Mouse (Mus musculus): Measurements from ENCODE around the gene Asb12. TPM values are rescaled to one million over a fixed set of nuclear protein-coding genes. Genes with fewer than 3 reads are reported as not detected.
A peak's percentile ranks its signal among the peaks of the same experiment; 100 is the strongest.
"Not testable (repeated sequence)": the region's sequence is repeated elsewhere in the genome, so short reads cannot be mapped to it uniquely, and the experiment has no call there.

Asb12 gene
- polyA plus RNA-seq (2015; fragmentation: Nextera tagmentation; extraction: Ambion mirVana) = 0.12 and 0.37 TPM in 2 replicates

GRCm38 (mm10) chrX:95557887-95558286 lies at the start of gene Asb12, which contains the start of gene Pfn5:
Asb12 (minus strand) TSS chrX:95557987.
Pfn5 (plus strand) TSS chrX:95558104.
- no peak for ATAC-seq
- Histone ChIP-seq H3K9me3 (no peaks in the 10 kb centered on the region), H3K4me3 (replicated peaks) (no peak within 1 kb of the TSS), H3K9ac (replicated peaks) (no peak within 1 kb of the TSS), H3K27ac (no peak within 1 kb of the TSS), H3K4me2 (replicated peaks) (no peak within 1 kb of the TSS), H3K4me1 (replicated peaks) (no peaks in the 10 kb centered on the region), H3K27me3 (no peaks in the 10 kb centered on the region), H3K36me3 (no peaks in the 10 kb centered on the region)
- 81% methylated on average over 2 of the region's 2 CpGs for WGBS

DNA sequence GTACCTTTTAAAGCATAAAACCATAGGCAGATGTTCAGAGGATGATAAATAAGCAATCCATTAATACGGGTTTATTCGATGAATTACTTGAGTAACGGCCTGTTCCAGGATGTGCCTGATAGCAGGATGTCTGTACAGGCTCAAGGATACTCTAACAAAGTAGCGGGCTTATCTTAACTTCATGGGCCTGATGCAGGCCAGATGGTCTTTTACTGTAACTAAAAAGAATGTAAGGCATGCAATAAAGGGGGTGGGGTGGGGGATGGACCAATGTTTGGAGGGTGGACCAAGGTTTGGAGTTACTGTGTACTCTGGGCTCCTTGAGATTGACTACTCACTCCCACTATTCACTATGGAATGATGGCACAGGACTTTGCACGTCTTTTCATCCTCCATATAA lies 42.8 kb upstream of the Asb12 start:
- no peaks in the 10 kb centered on the region for H3K27me3 ChIP-seq
- no peak overlapping the region for H3K4me2 ChIP-seq (replicated peaks)
- WGBS = 83% methylated on average over 5 of the region's 5 CpGs

GRCm38 (mm10) chrX:95554321-95554720 lies 3.5 kb downstream of the Asb12 start:
- H3K36me3 ChIP-seq = no peaks in the 10 kb centered on the region
- ATAC-seq = no peak
- no peak overlapping the region for H3K27ac ChIP-seq
- no peaks in the 10 kb centered on the region for H3K27me3 ChIP-seq
- H3K9ac ChIP-seq (replicated peaks) = no peak overlapping the region
- no peak overlapping the region for H3K4me2 ChIP-seq (replicated peaks)
- H3K4me1 ChIP-seq (replicated peaks) = no peaks in the 10 kb centered on the region
- no peaks in the 10 kb centered on the region for H3K9me3 ChIP-seq
- H3K4me3 ChIP-seq (replicated peaks) = no peak overlapping the region
- 71% methylated on average over 4 of the region's 4 CpGs for WGBS

More for the DNA sequence above, 42.8 kb upstream of the Asb12 start:
- Histone ChIP-seq H3K27ac (no peak overlapping the region), H3K9ac (replicated peaks) (no peak overlapping the region), H3K4me1 (replicated peaks) (no peaks in the 10 kb centered on the region), H3K9me3 (no peaks in the 10 kb centered on the region), H3K36me3 (no peaks in the 10 kb centered on the region), H3K4me3 (replicated peaks) (no peak overlapping the region)
- no peak for ATAC-seq

DNA sequence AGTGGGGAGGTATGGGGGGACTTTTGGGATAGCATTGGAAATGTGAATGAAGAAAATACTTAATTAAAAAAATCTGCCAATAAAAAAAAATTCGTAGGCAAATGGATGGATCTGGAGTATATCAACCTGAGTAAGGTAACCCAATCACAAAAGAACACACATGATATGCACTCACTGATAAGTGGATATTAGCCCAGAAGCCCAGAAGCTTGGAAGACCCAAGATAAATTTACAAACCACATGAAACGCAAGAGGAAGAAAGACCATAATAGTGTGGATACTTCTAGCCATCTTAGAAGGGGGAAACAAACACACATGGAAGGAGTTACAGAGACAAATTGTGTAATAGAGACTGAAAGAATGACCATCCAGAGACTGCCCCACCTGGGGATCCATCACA lies 22.3 kb downstream of the Asb12 start:
- H3K9me3 ChIP-seq; ATAC-seq; H3K27me3 ChIP-seq; H3K27ac ChIP-seq; H3K4me2 ChIP-seq (replicated peaks); H3K36me3 ChIP-seq; H3K4me1 ChIP-seq (replicated peaks); H3K9ac ChIP-seq (replicated peaks); H3K4me3 ChIP-seq (replicated peaks): not testable (repeated sequence)
- 93% methylated on average over 2 of the region's 2 CpGs for WGBS

- no peak overlapping the region for H3K27ac ChIP-seq
- H3K4me3 ChIP-seq (replicated peaks) = no peak overlapping the region
- no peak overlapping the region for H3K9ac ChIP-seq (replicated peaks)
- whole genome bisulfite sequencing = 96% methylated on average over 2 of the region's 2 CpGs
- no peak for ATAC-seq
- H3K4me1 ChIP-seq (replicated peaks) = no peaks in the 10 kb centered on the region
- no peaks in the 10 kb centered on the region for H3K36me3 ChIP-seq
- no peaks in the 10 kb centered on the region for H3K27me3 ChIP-seq
- H3K4me2 ChIP-seq (replicated peaks) = no peak overlapping the region
- H3K9me3 ChIP-seq = no peaks in the 10 kb centered on the region
These were observed 32.6 kb downstream of the Asb12 start for GRCm38 (mm10) chrX:95525166-95525565.

DNA sequence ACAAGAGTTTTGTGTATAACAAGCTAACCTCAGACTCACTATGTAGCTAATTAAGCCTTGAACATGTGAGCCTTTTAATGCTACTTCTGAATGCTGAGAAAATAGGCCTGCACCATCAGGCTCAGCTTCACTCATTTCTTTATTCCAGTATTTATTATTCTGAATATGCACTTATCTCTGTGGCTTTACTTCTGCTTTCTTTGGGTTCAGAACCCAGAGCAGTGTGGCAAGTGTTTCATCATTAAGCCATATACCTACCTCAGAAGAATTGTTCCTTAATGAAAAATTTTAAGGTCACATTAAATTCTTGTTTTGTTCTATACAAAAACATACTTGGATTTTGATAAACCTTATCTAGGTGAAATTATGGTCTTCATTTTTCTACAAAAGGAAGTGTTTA lies 33.9 kb downstream of the Asb12 start:
- Histone ChIP-seq H3K36me3 (no peaks in the 10 kb centered on the region), H3K4me2 (replicated peaks) (no peak overlapping the region), H3K27ac (no peak overlapping the region), H3K4me1 (replicated peaks) (no peaks in the 10 kb centered on the region), H3K4me3 (replicated peaks) (no peak overlapping the region), H3K9me3 (no peaks in the 10 kb centered on the region), H3K9ac (replicated peaks) (no peak overlapping the region), H3K27me3 (no peaks in the 10 kb centered on the region)
- ATAC-seq = no peak

DNA sequence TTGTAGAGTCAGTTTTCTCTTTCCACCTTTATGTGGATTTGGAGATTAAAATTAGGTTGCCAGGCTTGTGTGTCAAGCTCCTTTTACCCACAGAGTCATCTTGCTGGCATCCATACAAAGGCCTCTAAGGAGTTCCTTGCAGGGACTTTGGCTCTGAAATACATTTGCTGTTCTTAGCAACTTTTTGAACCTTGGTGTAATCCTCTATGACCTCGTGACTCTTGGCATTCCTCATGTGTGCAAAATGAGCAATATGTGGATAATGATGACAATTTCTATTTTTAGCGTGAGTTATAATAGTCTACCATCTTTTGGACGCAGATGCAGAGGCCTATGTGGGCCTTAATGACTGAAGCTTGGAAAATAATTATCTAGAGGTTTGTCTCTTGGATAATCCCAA lies 100.6 kb downstream of the Asb12 start:
- no peak overlapping the region for H3K4me2 ChIP-seq (replicated peaks)
- WGBS = 79% methylated on average over 3 of the region's 3 CpGs
- H3K4me1 ChIP-seq (replicated peaks) = no peaks in the 10 kb centered on the region
- no peak overlapping the region for H3K4me3 ChIP-seq (replicated peaks)
- no peaks in the 10 kb centered on the region for H3K9me3 ChIP-seq
- no peak overlapping the region for H3K9ac ChIP-seq (replicated peaks)
- no peak for ATAC-seq
- no peak overlapping the region for H3K27ac ChIP-seq
- H3K27me3 ChIP-seq = no peaks in the 10 kb centered on the region
- H3K36me3 ChIP-seq = no peaks in the 10 kb centered on the region

DNA sequence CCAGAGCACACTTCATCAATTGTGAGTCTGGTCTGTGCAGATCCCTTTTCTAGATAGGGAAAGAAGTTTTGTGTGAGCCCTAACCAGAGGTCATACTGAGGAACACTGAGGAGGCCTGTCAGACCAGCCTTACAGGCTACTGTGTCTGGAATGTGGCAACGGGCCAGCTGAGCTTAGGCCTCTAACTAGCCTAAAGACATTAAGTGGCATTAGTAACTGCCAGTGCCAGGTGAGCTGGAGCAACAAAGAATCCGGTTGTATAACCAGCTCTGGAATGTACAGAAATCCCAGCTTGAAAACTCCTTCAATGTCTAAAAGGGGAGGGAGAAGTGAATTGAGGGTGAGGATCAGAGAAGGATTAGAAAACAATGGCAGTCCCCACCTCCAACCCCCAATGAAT lies 111.9 kb downstream of the Asb12 start:
- H3K9me3 ChIP-seq = no peaks in the 10 kb centered on the region
- no peak overlapping the region for H3K27ac ChIP-seq
- no peak overlapping the region for H3K9ac ChIP-seq (replicated peaks)
- peaks cover 24% of the 10 kb centered on the region for H3K4me1 ChIP-seq (replicated peaks)
- no peaks in the 10 kb centered on the region for H3K36me3 ChIP-seq
- H3K4me3 ChIP-seq (replicated peaks) = no peak overlapping the region
- no peak overlapping the region for H3K4me2 ChIP-seq (replicated peaks)
- H3K27me3 ChIP-seq = no peaks in the 10 kb centered on the region
- 76% methylated on average over 2 of the region's 2 CpGs for WGBS
- no peak for ATAC-seq

DNA sequence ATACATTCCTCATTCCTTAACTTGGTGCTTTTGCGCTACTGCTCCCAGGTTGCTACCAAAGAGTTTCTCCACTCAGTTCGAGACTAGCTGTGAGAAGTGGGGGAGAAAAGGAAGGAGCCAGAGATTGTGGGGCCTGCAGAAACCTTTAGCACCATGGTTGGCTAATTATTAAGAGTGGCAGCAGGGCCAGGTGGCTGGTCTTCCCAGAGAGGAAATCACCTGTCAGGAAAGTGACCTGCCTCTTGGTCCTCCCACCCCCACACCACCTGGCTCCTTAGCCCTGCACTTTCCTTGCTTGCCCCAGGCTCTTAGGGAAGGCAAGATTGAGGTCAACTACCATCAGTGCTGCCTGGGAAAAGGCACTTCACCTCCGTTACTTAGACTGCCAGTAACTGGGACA lies 112.6 kb downstream of the Asb12 start:
- Histone ChIP-seq H3K4me1 (replicated peaks) (peaks cover 24% of the 10 kb centered on the region), H3K4me3 (replicated peaks) (peak overlapping the region; percentile 59), H3K27ac (no peak overlapping the region), H3K4me2 (replicated peaks) (peak overlapping the region; percentile 61), H3K9ac (replicated peaks) (peak overlapping the region; percentile 67; the same call in 1 of the 2 replicates), H3K27me3 (no peaks in the 10 kb centered on the region), H3K9me3 (no peaks in the 10 kb centered on the region), H3K36me3 (no peaks in the 10 kb centered on the region)
- 48% methylated on average over 3 of the region's 3 CpGs for WGBS
- no peak for ATAC-seq

GRCm38 (mm10) chrX:95444776-95445111 lies 113.0 kb downstream of the Asb12 start, which contains the start of gene Amer1:
Amer1 (minus strand) TSS chrX:95444872.
- Histone ChIP-seq H3K9ac (replicated peaks) (peak within 1 kb of the TSS; percentile 67), H3K27ac (peak within 1 kb of the TSS; percentile 82), H3K4me1 (replicated peaks) (peaks cover 24% of the 10 kb centered on the region), H3K4me3 (replicated peaks) (peak within 1 kb of the TSS; percentile 59), H3K4me2 (replicated peaks) (peak within 1 kb of the TSS; percentile 61), H3K9me3 (no peaks in the 10 kb centered on the region), H3K36me3 (no peaks in the 10 kb centered on the region), H3K27me3 (no peaks in the 10 kb centered on the region)
- ATAC-seq = peak; percentile 98
- WGBS = 22% methylated on average over 19 of the region's 19 CpGs

DNA sequence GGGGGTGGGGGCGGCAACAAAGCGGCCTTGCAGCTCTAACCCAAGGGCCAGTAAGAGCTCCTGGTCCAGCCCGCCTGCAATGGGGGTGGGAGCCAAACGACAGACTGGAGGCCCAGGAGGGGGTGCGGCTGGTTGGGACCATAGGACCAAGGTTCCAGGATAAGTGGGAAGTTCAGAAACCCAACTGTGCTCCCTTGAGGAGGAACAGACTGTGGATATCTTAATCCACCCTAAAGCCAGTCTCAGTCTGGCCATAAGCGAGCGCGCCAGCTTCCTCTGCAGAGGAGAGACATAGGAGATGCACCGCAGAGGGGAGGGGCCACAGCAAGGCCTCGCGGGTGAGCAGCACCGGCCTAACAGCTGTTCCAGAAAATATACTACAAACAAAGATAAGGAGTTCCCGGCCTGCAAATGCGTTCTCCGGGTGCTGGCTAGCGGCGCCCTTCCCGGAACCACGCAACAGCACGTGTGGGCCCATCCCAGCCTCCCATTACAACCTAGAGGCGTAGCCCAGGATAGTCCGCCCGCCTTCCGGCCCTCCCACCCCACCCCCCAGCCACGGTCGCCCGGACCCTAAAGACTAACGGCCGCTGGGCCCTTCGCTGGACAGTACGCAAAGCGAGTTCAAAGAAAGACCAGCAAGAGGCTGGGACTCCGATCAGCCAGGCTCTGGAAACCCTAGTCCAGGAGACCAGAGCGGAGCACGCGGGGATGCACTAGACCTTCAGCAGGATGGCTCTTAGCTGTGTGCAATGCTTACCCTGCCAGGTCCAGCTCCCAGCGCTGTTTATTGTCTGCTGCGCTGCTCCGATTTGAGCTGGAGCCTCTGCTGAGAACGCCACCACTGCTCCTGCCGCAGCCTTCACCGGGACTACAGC lies 113.7 kb downstream of the Asb12 start:
- Histone ChIP-seq H3K36me3 (no peaks in the 10 kb centered on the region), H3K9me3 (no peaks in the 10 kb centered on the region), H3K4me1 (replicated peaks) (peaks cover 24% of the 10 kb centered on the region), H3K27me3 (no peaks in the 10 kb centered on the region), H3K4me3 (replicated peaks) (peak overlapping the region; percentile 59), H3K27ac (peak overlapping the region; percentile 82), H3K9ac (replicated peaks) (peak overlapping the region; percentile 67), H3K4me2 (replicated peaks) (peak overlapping the region; percentile 61)
- peak; percentile 90 for ATAC-seq
- WGBS = 27% methylated on average over 42 of the region's 42 CpGs

- peak overlapping the region; percentile 59 for H3K4me3 ChIP-seq (replicated peaks)
- H3K27me3 ChIP-seq = no peaks in the 10 kb centered on the region
- ATAC-seq = no peak
- 26% methylated on average over 12 of the region's 12 CpGs for WGBS
- H3K4me1 ChIP-seq (replicated peaks) = peaks cover 24% of the 10 kb centered on the region
- no peaks in the 10 kb centered on the region for H3K9me3 ChIP-seq
- peak overlapping the region; percentile 67 for H3K9ac ChIP-seq (replicated peaks)
- peak overlapping the region; percentile 82 for H3K27ac ChIP-seq
- H3K36me3 ChIP-seq = no peaks in the 10 kb centered on the region
- peak overlapping the region; percentile 61 for H3K4me2 ChIP-seq (replicated peaks)
These were observed 114.4 kb downstream of the Asb12 start for GRCm38 (mm10) chrX:95443390-95443789.

All from midbrain, embryonic 13.5 days (tissue).